Mouse (Mus musculus) gastrocnemius, adult 2 months (tissue): ENCODE measurements around the gene Zcchc8. TPM values are rescaled to one million over a fixed set of nuclear protein-coding genes. Genes with fewer than 3 reads are reported as not detected.

Source experiments
- DNase-seq: peaks from one replicate; pipeline ENCODE4 v3.0.0; 2022
- H3K27ac ChIP-seq: fragments of 200-600 bp; 2 replicates; pipeline ENCODE4 v1.8.1; 2022; ENCODE audit warnings: mild to moderate bottlenecking
- H3K4me3 ChIP-seq: fragments of 200-600 bp; 2 replicates; pipeline ENCODE4 v1.8.1; 2022; ENCODE audit warnings: mild to moderate bottlenecking, moderate library complexity
- CTCF ChIP-seq: fragments of 200-600 bp; IDR thresholded peaks from 2 replicates; pipeline ENCODE4 v1.8.1; 2022; ENCODE audit warnings: antibody characterized with exemption, mild to moderate bottlenecking, moderate library complexity
- intact Hi-C: fragments of 180-260 bp; cut with DNase I; formaldehyde crosslinking; loops from one replicate; pipeline ENCODE4 v1.15.1; 2025
- total RNA-seq, 2 experiments: library from RNA; stranded (reverse); gene quantifications; 2 replicates each; pipeline ENCODE4 v1.2.3; 2021

Gene Zcchc8
- total RNA-seq, 2 experiments from 2014 or later = 17.1 to 22.0 TPM

DNA sequence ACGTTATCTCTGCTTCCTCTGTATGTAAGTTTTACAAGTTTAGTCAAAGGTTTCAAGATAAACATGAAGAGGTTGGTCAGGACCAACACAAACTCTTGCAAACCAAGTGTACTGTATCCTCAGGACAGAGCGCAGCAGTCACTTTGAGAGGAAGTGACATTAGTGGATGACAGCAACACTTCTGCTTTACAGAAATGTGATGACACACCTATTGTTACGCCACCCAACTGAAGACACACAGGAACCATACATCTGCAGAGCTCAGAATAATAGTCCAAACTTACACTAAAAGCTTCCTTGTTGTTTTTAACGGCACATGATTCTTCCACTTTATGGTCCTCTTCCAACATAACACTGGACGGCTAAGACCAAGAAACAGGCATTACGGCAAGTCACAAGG, 7.1 kb downstream of the Zcchc8 start:
- intact Hi-C loops = no loop called here
- Histone ChIP-seq H3K27ac (no peak overlapping the region), H3K4me3 (no peak overlapping the region)
- no peak for DNase-seq
- no peak for TF ChIP-seq CTCF

DNA sequence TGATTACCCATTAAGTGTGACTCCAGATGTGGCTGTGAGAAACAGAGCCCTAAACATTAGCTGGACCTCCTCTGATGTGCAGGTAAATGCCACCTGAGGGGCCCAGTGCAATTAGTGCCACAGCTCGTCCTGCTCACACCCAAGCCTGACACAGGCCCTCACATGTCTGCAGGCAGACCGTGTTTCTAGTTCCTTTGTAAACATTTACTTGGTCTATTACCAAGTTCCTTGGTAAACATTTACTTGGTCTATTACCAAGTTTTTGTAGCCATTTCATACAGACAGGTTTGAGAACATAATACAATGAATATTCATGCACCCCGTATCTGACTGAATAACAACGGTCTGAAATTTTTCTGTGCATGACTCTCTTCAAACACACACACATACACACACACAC, 11.3 kb downstream of the Zcchc8 start:
- DNase-seq = no peak
- TF ChIP-seq CTCF = no peak
- intact Hi-C loops = no loop called here
- no peak overlapping the region for H3K27ac ChIP-seq
- no peak overlapping the region for H3K4me3 ChIP-seq

DNA sequence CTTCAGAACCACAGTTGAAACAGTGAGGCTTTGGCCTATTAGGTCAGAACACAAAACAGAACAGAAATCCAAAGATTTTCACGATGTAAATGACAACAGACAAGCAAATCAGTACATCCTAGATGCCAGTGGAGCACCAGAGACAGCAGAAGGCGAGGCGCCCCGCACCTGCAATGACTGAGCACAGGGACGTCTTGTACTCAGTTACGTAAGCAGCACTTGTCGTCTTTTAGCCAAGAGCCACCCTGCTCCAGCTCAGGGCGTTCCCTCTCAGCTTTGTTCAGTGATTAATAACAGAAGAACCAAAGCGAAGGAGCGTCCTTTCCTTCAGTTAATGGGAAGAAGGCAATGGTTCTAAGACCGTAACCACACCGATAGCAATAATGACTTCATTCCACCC, 12.3 kb downstream of the Zcchc8 start:
- intact Hi-C loops = no loop called here
- no peak overlapping the region for H3K4me3 ChIP-seq
- DNase-seq = peak; percentile 42
- 0 out of 2 replicates have a peak overlapping the region, but pooled peaks have one; percentile 12 for H3K27ac ChIP-seq
- TF ChIP-seq CTCF = no peak

- peak; percentile 85 for DNase-seq
- intact Hi-C loops = no loop called here
- Histone ChIP-seq H3K4me3 (no peak overlapping the region), H3K27ac (peak overlapping the region; percentile 69)
- no peak for TF ChIP-seq CTCF
Measured at GRCm38 (mm10) chr5:123700625-123701024, 20.3 kb downstream of the Zcchc8 start.

DNA sequence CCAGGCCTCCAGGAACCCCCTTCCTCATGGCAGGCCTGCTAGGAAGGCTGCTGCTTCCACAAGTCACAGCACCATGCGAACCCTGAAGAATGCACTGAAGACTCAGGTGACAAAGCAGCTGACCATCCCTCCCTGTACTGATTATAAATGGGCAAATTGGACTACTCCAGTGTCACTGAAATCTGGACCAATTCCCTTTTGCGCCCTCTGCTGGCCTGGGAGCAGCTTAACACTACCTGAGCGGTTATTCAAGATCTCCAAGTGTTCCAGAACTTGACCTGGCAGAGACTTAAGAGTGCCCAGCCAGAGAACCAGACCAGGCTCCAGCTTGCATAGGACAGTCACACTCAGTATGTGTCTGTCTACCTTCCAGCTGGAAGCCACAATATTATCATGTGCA, 21.7 kb downstream of the Zcchc8 start:
- peak; percentile 87 for TF ChIP-seq CTCF
- intact Hi-C loops = loop anchor here (1.0 to 5.0 kb wide), 3 partner anchors 14 to 73 kb away; partner anchors contain the start of gene Clip1
- peak overlapping the region; percentile 69; the same call in 1 of the 2 replicates for H3K27ac ChIP-seq
- H3K4me3 ChIP-seq = no peak overlapping the region
- DNase-seq = peak; percentile 89

- TF ChIP-seq CTCF = no peak
- no peak for DNase-seq
- intact Hi-C loops = loop anchor here (5.0 kb wide), 1 partner anchor 40 kb away; no protein-coding TSS in a partner anchor
Measured at GRCm38 (mm10) chr5:123696961-123697360, 23.9 kb downstream of the Zcchc8 start.

DNA sequence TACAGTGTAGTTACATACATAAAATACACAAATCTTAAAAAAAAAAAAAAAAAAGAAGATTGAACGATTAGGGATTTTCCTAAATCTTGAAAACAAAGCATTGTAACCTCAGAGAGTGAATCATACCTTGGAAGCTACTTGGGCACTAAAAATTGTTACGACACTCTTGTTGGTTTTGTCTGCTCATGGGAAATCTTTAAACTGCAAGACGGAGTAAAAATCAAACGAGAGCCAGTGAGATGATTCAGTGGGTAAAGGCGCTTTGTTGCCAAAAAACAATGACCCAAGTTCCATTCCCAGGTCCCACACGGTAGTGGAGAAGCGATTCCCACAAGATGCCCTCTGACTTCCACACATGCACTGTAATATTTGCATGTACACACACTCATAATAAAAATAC, 24.7 kb downstream of the Zcchc8 start:
- no peak overlapping the region for H3K4me3 ChIP-seq
- intact Hi-C loops = loop anchor here (5.0 kb wide), 1 partner anchor 39 kb away; no protein-coding TSS in a partner anchor

More at GRCm38 (mm10) chr5:123696961-123697360, 23.9 kb downstream of the Zcchc8 start:
- Histone ChIP-seq H3K27ac (no peak overlapping the region), H3K4me3 (no peak overlapping the region)

DNA sequence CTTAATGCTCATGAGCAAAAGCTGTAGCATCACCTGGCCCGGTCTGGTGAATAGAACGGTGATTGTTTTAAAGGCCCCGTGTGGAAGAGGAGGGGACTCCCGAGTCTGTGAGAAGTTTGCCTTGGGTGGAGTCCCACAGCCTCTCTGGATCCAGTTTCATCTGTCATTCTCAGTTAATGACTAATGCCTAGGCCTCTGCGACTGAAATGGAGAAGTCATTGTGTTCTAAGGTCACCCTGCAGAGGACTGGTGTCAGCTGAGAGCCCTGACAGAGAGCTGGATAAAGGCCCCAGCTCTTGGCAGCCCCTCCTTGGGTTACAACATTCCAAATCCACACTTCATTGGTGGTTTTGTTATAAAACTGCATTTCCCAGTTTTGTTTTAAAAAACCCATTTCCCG, 26.4 kb downstream of the Zcchc8 start:
- Histone ChIP-seq H3K27ac (peak overlapping the region; percentile 54), H3K4me3 (no peak overlapping the region)
- DNase-seq = peak; percentile 62
- intact Hi-C loops = no loop called here
- no peak for TF ChIP-seq CTCF

More for the DNA sequence above, 24.7 kb downstream of the Zcchc8 start:
- no peak for TF ChIP-seq CTCF
- no peak for DNase-seq
- H3K27ac ChIP-seq = no peak overlapping the region

DNA sequence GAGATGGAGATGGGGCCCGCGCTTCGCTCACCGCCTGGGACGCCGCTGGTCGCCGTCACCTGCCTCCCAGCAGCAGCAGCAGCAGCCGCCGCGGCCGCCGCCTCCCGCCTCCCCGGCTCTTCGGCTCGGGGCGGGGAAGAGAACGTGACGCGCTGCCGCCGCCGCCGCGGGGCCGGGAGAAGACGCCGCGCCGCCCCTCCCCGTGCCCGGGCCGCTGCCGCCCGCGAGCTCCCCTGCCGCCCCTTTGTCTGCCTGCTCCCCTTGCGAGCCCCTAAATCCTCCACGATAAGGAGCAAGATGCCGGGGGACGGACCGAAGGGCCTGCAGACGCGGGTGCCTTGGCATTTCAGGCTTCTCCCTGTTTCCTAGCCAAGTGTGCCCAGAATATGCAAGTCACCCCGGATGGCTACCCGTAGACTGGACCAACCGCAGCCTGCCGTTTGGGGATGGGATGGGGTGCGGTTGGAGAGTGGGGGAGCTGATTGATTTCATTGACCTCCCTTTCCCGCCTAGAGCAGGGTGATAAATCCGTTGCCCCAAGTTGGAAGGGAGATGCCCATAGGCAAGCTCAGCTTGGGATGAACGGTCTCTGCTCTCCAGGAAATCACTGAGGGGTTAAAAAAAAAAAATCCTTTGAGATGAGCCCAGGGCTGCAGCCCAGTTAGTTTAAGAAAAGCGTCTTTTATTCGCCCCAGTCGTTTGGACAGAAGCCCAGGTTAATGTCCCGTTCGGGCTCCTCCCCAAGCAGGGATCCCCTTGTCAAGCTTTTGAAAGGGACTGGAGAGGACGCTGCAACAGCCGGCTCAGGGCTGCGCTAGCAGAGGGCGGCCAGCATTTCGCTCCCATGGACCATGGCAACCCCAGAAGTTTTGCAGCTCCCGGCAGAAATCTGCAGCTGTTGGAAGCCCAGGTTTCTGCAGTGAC, 36.4 kb downstream of the Zcchc8 start, which contains the start of gene Clip1:
Clip1 (minus strand) TSS at position 398 of the 924 bp plus-strand sequence.
- intact Hi-C loops = loop anchor here (2.0 kb wide), 1 partner anchor 14 kb away; no protein-coding TSS in a partner anchor
- DNase-seq = peak; percentile 88
- Histone ChIP-seq H3K4me3 (peak within 1 kb of the TSS; percentile 90), H3K27ac (peak within 1 kb of the TSS; percentile 99)
- no peak for TF ChIP-seq CTCF

- DNase-seq = peak; percentile 87
- Histone ChIP-seq H3K27ac (peak overlapping the region; percentile 99), H3K4me3 (peak overlapping the region; percentile 90)
- intact Hi-C loops = loop anchor here (2.0 kb wide), 1 partner anchor 15 kb away; no protein-coding TSS in a partner anchor
- no peak; the same call in 1 of the 2 replicates for TF ChIP-seq CTCF
Measured at GRCm38 (mm10) chr5:123683377-123684220, 37.3 kb downstream of the Zcchc8 start.

GRCm38 (mm10) chr5:123683043-123683376, 37.9 kb downstream of the Zcchc8 start:
- peak overlapping the region; percentile 90 for H3K4me3 ChIP-seq
- peak; percentile 73 for DNase-seq
- intact Hi-C loops = no loop called here

GRCm38 (mm10) chr5:123682372-123682771, 38.5 kb downstream of the Zcchc8 start:
- DNase-seq = no peak
- intact Hi-C loops = no loop called here
- Histone ChIP-seq H3K4me3 (peak overlapping the region; percentile 90), H3K27ac (peak overlapping the region; percentile 99)
- TF ChIP-seq CTCF = no peak

More at GRCm38 (mm10) chr5:123683043-123683376, 37.9 kb downstream of the Zcchc8 start:
- H3K27ac ChIP-seq = peak overlapping the region; percentile 99
- TF ChIP-seq CTCF = no peak
